Mouse (Mus musculus) MEL (cell line): ENCODE measurements around the gene Chst14.
A peak's percentile ranks its signal among the peaks of the same experiment; 100 is the strongest.

Experiments
- CHD2 ChIP-seq: IDR thresholded peaks from 2 replicates; pipeline ENCODE4 v1.6.1; 2011; ENCODE audit warnings: low read length, improper control_type of control experiment
- CTCF ChIP-seq, 3 experiments: IDR thresholded peaks in 2 of 3; conservative IDR thresholded peaks in 1 of 3; 2 replicates each; pipeline ENCODE4 v1.5.1; 2011 to 2012; ENCODE audit warnings: low read length in 3 of 3, low read depth in 2 of 3, mild to moderate bottlenecking in 2 of 3, improper control_type of control experiment in 1 of 3, inconsistent platforms in 1 of 3, mixed read lengths in 1 of 3, moderate library complexity in 1 of 3; ENCODE audit not compliant: control insufficient read depth in 1 of 3, insufficient read depth in 1 of 3, poor library complexity in 1 of 3, severe bottlenecking in 1 of 3
- EP300 ChIP-seq, 2 experiments: IDR thresholded peaks; 2 replicates each; pipeline ENCODE4 v1.6.1; 2011; ENCODE audit warnings: improper control_type of control experiment in 2 of 2, low read length in 2 of 2, low read depth in 1 of 2, mild to moderate bottlenecking in 1 of 2
- GABPA ChIP-seq: IDR thresholded peaks from 2 replicates; pipeline ENCODE4 v1.6.1; 2012; ENCODE audit warnings: low read depth, mild to moderate bottlenecking, inconsistent platforms, low read length, improper control_type of control experiment, moderate library complexity
- HCFC1 ChIP-seq: IDR thresholded peaks from 2 replicates; pipeline ENCODE4 v1.6.1; 2012; ENCODE audit warnings: low read depth, mild to moderate bottlenecking, inconsistent platforms, low read length, improper control_type of control experiment, moderate library complexity
- JUND ChIP-seq: IDR thresholded peaks from 2 replicates; pipeline ENCODE4 v1.6.1; 2011; ENCODE audit warnings: low read depth, mild to moderate bottlenecking, improper control_type of control experiment, low read length
- MAX ChIP-seq: IDR thresholded peaks from 2 replicates; pipeline ENCODE4 v1.6.1; 2011; ENCODE audit warnings: low read length, improper control_type of control experiment
- MAZ ChIP-seq: IDR thresholded peaks from 2 replicates; pipeline ENCODE4 v1.6.1; 2012; ENCODE audit warnings: low read depth, mild to moderate bottlenecking, inconsistent platforms, low read length, improper control_type of control experiment
- POLR2A ChIP-seq, 2 experiments: IDR thresholded peaks; 2 replicates each; pipeline ENCODE4 v1.6.1; 2011 to 2012; ENCODE audit warnings: low read length in 2 of 2, mild to moderate bottlenecking in 2 of 2, control low read depth in 1 of 2, improper control_type of control experiment in 1 of 2, low read depth in 1 of 2, moderate library complexity in 1 of 2; ENCODE audit not compliant: control insufficient read depth in 1 of 2, insufficient read depth in 1 of 2, poor library complexity in 1 of 2
- RAD21 ChIP-seq: IDR thresholded peaks from 2 replicates; pipeline ENCODE4 v1.6.1; 2011; ENCODE audit warnings: mild to moderate bottlenecking, low read depth, low read length, improper control_type of control experiment
- TBP ChIP-seq: IDR thresholded peaks from 2 replicates; pipeline ENCODE4 v1.8.0; 2011; ENCODE audit warnings: low read depth, low read length, improper control_type of control experiment
- ZC3H11A ChIP-seq: IDR thresholded peaks from 2 replicates; pipeline ENCODE4 v1.6.1; 2012; ENCODE audit warnings: low read depth, mild to moderate bottlenecking, inconsistent platforms, low read length, improper control_type of control experiment

GRCm38 (mm10) chr2:118943232-118943631 is 16.9 kb downstream of the Chst14 start:
- TF ChIP-seq POLR2A (IDR thresholded peaks at IDR 0.05; ENCODE audit: control insufficient read depth in 1 of 2, insufficient read depth in 1 of 2, low read depth in 1 of 2, low read length in 2 of 2, poor library complexity in 1 of 2) (no peak), GABPA (no peak), RAD21 (no peak), TBP (no peak), CHD2 (no peak), ZC3H11A (no peak), MAZ (no peak), JUND (no peak), CTCF (IDR thresholded peaks at IDR 0.05 in 2 of 3, conservative IDR thresholded peaks at IDR 0.05 in 1 of 3; ENCODE audit: control insufficient read depth in 1 of 3, insufficient read depth in 1 of 3, low read depth in 2 of 3, low read length in 3 of 3, poor library complexity in 1 of 3, severe bottlenecking in 1 of 3) (no peak), EP300 (IDR thresholded peaks at IDR 0.05; ENCODE audit: low read depth in 1 of 2, low read length in 2 of 2) (peak in 1 of 2 experiments; percentile 59; a peak in 1 of 4 replicates), HCFC1 (0 out of 2 replicates have a peak, but pooled peaks have one; percentile 20), MAX (no peak)
